Mouse (Mus musculus) neutrophil, adult 5-6 weeks (primary cell): Measurements from ENCODE around the gene Dohh. TPM values are rescaled to one million over a fixed set of nuclear protein-coding genes. Genes with fewer than 3 reads are reported as not detected.

Source experiments
- ATAC-seq: fragments of 151-379, 151-347 bp; 2 replicates; pipeline ENCODE4 v1.8.0; 2017; ENCODE audit warnings: mild to moderate bottlenecking, moderate TSS enrichment; ENCODE audit not compliant: insufficient number of reproducible peaks, poor library complexity, low FRiP score, severe bottlenecking; ENCODE audit errors: extremely low read depth
- total RNA-seq: library from RNA; stranded (forward); fragments of 200-1000 nt; gene quantifications from 2 replicates; pipeline ENCODE4 v1.2.3, GENCODE M21; 2017

Dohh gene
- total RNA-seq, 1 experiment from 2014 or later = 11.2 TPM

DNA sequence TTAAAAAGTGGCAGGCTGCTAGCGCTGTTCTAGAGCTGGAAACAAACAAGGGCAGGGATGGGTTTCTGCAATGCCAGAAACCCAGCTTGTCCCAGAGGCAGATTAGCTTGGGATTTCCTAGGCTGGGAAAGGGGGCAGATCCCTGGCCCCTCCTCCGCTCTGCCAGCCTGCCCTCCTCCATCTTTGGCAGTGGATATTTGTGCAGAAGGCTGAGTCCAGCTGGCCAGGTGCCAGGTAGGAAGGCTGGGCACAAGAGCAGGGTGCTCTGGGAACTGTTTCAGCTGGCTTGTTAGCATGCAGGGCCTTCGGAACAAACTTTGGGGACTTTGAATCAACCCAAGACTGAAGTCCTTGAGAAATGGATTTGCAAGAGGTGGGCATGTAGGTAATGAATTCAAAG lies 51.2 kb downstream of the Dohh start:
- ATAC-seq = no peak

Other genes starting within 250 kb of the Dohh start
- 28.7 and 31.1 TPM in 2 replicates for gene Zbtb7a, start 249.2 kb upstream of the Dohh start, total RNA-seq
- 34.5 and 40.5 TPM in 2 replicates for gene Pias4, start 216.5 kb upstream of the Dohh start, total RNA-seq
- 1,126 and 1,171 TPM in 2 replicates for gene Eef2, start 207.8 kb upstream of the Dohh start, total RNA-seq
- 47.3 and 52.0 TPM in 2 replicates for gene Dapk3, start 201.4 kb upstream of the Dohh start, total RNA-seq
- not detected in 2 replicates for gene 4930442H23Rik, start 200.6 kb upstream of the Dohh start, total RNA-seq
- gene Nmrk2, start 182.4 kb upstream of the Dohh start, total RNA-seq = not detected in 2 replicates
- gene Atcay, start 153.6 kb upstream of the Dohh start, total RNA-seq = not detected in 2 replicates
- 1.5 and 1.6 TPM in 2 replicates for gene Zfr2, start 151.3 kb upstream of the Dohh start, total RNA-seq
- 9.1 and 12.3 TPM in 2 replicates for gene Matk, start 131.5 kb upstream of the Dohh start, total RNA-seq
- 52.4 and 76.6 TPM in 2 replicates for gene Mrpl54, start 117.5 kb upstream of the Dohh start, total RNA-seq
- 16.6 and 24.0 TPM in 2 replicates for gene Apba3, start 117.5 kb upstream of the Dohh start, total RNA-seq
- 7.2 and 13.1 TPM in 2 replicates for gene Tjp3, start 92.8 kb upstream of the Dohh start, total RNA-seq
- 98.0 and 112 TPM in 2 replicates for gene Pip5k1c, start 91.5 kb upstream of the Dohh start, total RNA-seq
- 30.1 and 38.4 TPM in 2 replicates for gene Cactin, start 63.3 kb upstream of the Dohh start, total RNA-seq
- 4.1 and 5.6 TPM in 2 replicates for gene Tbxa2r, start 55.7 kb upstream of the Dohh start, total RNA-seq
- gene Gipc3, start 41.2 kb upstream of the Dohh start, total RNA-seq = 0.25 TPM in 1 of 2 replicates, not detected in the other
- 30.3 and 36.5 TPM in 2 replicates for gene Hmg20b, start 33.9 kb upstream of the Dohh start, total RNA-seq
- gene Mfsd12, start 26.9 kb upstream of the Dohh start, total RNA-seq = 2.6 and 2.8 TPM in 2 replicates
- gene 4930404N11Rik, start 18.6 kb upstream of the Dohh start, total RNA-seq = 4.2 and 5.5 TPM in 2 replicates
- 16.5 and 16.8 TPM in 2 replicates for gene Fzr1, start 5.9 kb upstream of the Dohh start, total RNA-seq
- 3.1 and 5.6 TPM in 2 replicates for gene Gm48551, start within 50 bp of the Dohh start, total RNA-seq
- gene Gm48552, start 4.6 kb downstream of the Dohh start, total RNA-seq = 2.2 TPM in 1 of 2 replicates, not detected in the other
- 2.5 and 2.6 TPM in 2 replicates for gene Smim24, start 8.6 kb downstream of the Dohh start, total RNA-seq
- 8.3 and 12.2 TPM in 2 replicates for gene Nfic, start 71.2 kb downstream of the Dohh start, total RNA-seq
- gene Celf5, start 98.3 kb downstream of the Dohh start, total RNA-seq = not detected in 2 replicates
- 148 and 149 TPM in 2 replicates for gene Ncln, start 112.0 kb downstream of the Dohh start, total RNA-seq
- gene S1pr4, start 115.7 kb downstream of the Dohh start, total RNA-seq = 61.1 and 63.1 TPM in 2 replicates
- 12.6 and 13.4 TPM in 2 replicates for gene Gna15, start 139.8 kb downstream of the Dohh start, total RNA-seq
- gene Gna11, start 160.8 kb downstream of the Dohh start, total RNA-seq = 13.5 and 27.0 TPM in 2 replicates
- 276 and 331 TPM in 2 replicates for gene Aes, start 175.1 kb downstream of the Dohh start, total RNA-seq
- gene Tle2, start 190.1 kb downstream of the Dohh start, total RNA-seq = 1.5 and 2.6 TPM in 2 replicates
- 1.9 TPM in 1 of 2 replicates, not detected in the other for gene Tle6, start 216.6 kb downstream of the Dohh start, total RNA-seq
- gene BC025920, start 221.8 kb downstream of the Dohh start, total RNA-seq = 5.0 and 5.8 TPM in 2 replicates
- 5.6 and 6.4 TPM in 2 replicates for gene Sirt6, start 243.4 kb downstream of the Dohh start, total RNA-seq
- gene Ankrd24, start 244.1 kb downstream of the Dohh start, total RNA-seq = 0.58 and 0.98 TPM in 2 replicates